Mouse (Mus musculus) hindbrain, embryonic 15.5 days (tissue): ENCODE data around the gene Ptprr. TPM values are rescaled to one million over a fixed set of nuclear protein-coding genes. Genes with fewer than 3 reads are reported as not detected.
A peak's percentile ranks its signal among the peaks of the same experiment; 100 is the strongest.

ENCODE experiments used
- ATAC-seq: fragments of 200-750 bp; cut with Nextera tagmentation; 2 replicates; pipeline ENCODE4 v1.8.0; 2017; ENCODE audit warnings: low read depth, moderate number of reproducible peaks, moderate TSS enrichment; ENCODE audit not compliant: low FRiP score
- H3K27ac ChIP-seq: fragments of 300-500 bp; sonication (generic); replicated peaks from 2 replicates; pipeline ENCODE4 v1.5.1; 2015; ENCODE audit warnings: mild to moderate bottlenecking, inconsistent platforms
- H3K27me3 ChIP-seq: fragments of 300-500 bp; sonication (generic); 2 replicates; pipeline ENCODE4 v1.6.1; 2015; ENCODE audit warnings: control low read depth, inconsistent platforms
- H3K36me3 ChIP-seq: fragments of 300-500 bp; sonication (generic); 2 replicates; pipeline ENCODE4 v1.6.1; 2015; ENCODE audit warnings: control low read depth, inconsistent platforms
- H3K4me1 ChIP-seq: fragments of 300-500 bp; sonication (generic); replicated peaks from 2 replicates; pipeline ENCODE4 v1.6.1; 2015; ENCODE audit warnings: control low read depth, inconsistent platforms
- H3K4me2 ChIP-seq: fragments of 300-500 bp; sonication (generic); 2 replicates; pipeline ENCODE4 v1.6.1; 2015; ENCODE audit warnings: moderate library complexity, mild to moderate bottlenecking, inconsistent platforms
- H3K4me3 ChIP-seq: fragments of 300-500 bp; sonication (generic); 2 replicates; pipeline ENCODE4 v1.5.1; 2015; ENCODE audit warnings: mild to moderate bottlenecking, inconsistent platforms
- H3K9ac ChIP-seq: fragments of 300-500 bp; sonication (generic); 2 replicates; pipeline ENCODE4 v1.6.1; 2015; ENCODE audit warnings: inconsistent platforms
- H3K9me3 ChIP-seq: fragments of 300-500 bp; sonication (generic); 2 replicates; pipeline ENCODE4 v1.6.1; 2016; ENCODE audit warnings: control low read depth, inconsistent platforms
- WGBS: fragments of 180-500 bp; shearing (Covaris S2); methylation state at CpG from one replicate; pipeline ENCODE4 v1.1.7; 2015; 5-methylcytosine and 5-hydroxymethylcytosine counted together
- polyA plus RNA-seq: library from polyadenylated mRNA; unstranded; fragments of >200 nt; fragmentation: Nextera tagmentation; extraction: Ambion mirVana; gene quantifications from 2 replicates; pipeline ENCODE4 v1.2.1, GENCODE M21; 2015

The Ptprr gene
- 20.4 and 22.0 TPM in 2 replicates for polyA plus RNA-seq

GRCm38 (mm10) chr10:116017845-116018479 is at the start of gene Ptprr:
Ptprr (plus strand) TSS chr10:116018213.
- Histone ChIP-seq H3K9me3 (no peaks in the 10 kb centered on the region), H3K27me3 (no peaks in the 10 kb centered on the region), H3K27ac (peak within 1 kb of the TSS; percentile 88), H3K4me1 (0 out of 2 replicates have a peak, but pooled peaks cover 10% of the 10 kb centered on the region), H3K4me3 (peak within 1 kb of the TSS; percentile 68), H3K36me3 (no peaks in the 10 kb centered on the region), H3K4me2 (peak within 1 kb of the TSS; percentile 69), H3K9ac (peak within 1 kb of the TSS; percentile 73)
- ATAC-seq: peak; percentile 98
- under 1% methylated on average over 19 of the region's 19 CpGs for whole genome bisulfite sequencing

DNA sequence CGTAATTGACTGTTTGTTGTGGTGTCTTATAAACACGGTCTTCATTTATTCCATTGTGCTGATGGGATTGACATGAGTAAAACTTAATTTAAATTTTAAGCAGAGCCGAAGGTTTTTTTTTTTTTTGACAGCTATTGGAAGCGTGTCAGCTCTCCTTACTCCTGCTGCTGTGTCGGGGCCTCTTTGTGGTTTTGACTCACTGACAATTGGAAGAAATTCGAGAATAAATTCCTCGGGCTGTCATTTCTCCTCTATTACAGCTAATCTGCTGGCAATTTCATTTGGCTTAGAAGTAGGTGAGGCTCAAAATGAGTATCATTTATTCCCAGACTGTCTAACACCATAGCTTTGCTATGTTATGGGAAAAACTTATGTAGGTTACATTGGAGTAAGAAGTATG is 41.7 kb upstream of the Ptprr start:
- Histone ChIP-seq H3K4me3 (no peak overlapping the region), H3K4me1 (no peaks in the 10 kb centered on the region)

GRCm38 (mm10) chr10:115978992-115979391 is 39.0 kb upstream of the Ptprr start:
- Histone ChIP-seq H3K27ac (no peak overlapping the region), H3K4me2 (no peak overlapping the region), H3K4me3 (no peak overlapping the region), H3K9ac (no peak overlapping the region), H3K4me1 (no peaks in the 10 kb centered on the region), H3K9me3 (no peaks in the 10 kb centered on the region), H3K36me3 (no peaks in the 10 kb centered on the region), H3K27me3 (no peaks in the 10 kb centered on the region)
- ATAC-seq: no peak
- 74% methylated on average over 7 of the region's 7 CpGs for WGBS

More for the DNA sequence above, 41.7 kb upstream of the Ptprr start:
- H3K4me2 ChIP-seq: no peak overlapping the region
- H3K9ac ChIP-seq: no peak overlapping the region
- no peaks in the 10 kb centered on the region for H3K36me3 ChIP-seq
- no peaks in the 10 kb centered on the region for H3K27me3 ChIP-seq
- no peaks in the 10 kb centered on the region for H3K9me3 ChIP-seq
- 59% methylated on average over 7 of the region's 7 CpGs for WGBS
- H3K27ac ChIP-seq: no peak overlapping the region
- ATAC-seq: no peak

- no peaks in the 10 kb centered on the region for H3K4me1 ChIP-seq
- H3K27ac ChIP-seq: no peak overlapping the region
- no peaks in the 10 kb centered on the region for H3K9me3 ChIP-seq
- WGBS: 93% methylated on average over 2 of the region's 2 CpGs
- ATAC-seq: no peak
- no peaks in the 10 kb centered on the region for H3K36me3 ChIP-seq
- no peak overlapping the region for H3K4me3 ChIP-seq
- H3K4me2 ChIP-seq: no peak overlapping the region
- H3K27me3 ChIP-seq: no peaks in the 10 kb centered on the region
- no peak overlapping the region for H3K9ac ChIP-seq
Measured at GRCm38 (mm10) chr10:115980018-115980417, 38.0 kb upstream of the Ptprr start.

GRCm38 (mm10) chr10:115984308-115984707 is 33.7 kb upstream of the Ptprr start:
- Histone ChIP-seq H3K27me3 (no peaks in the 10 kb centered on the region), H3K4me2 (no peak overlapping the region), H3K9ac (no peak overlapping the region), H3K4me3 (no peak overlapping the region), H3K4me1 (no peaks in the 10 kb centered on the region), H3K27ac (no peak overlapping the region), H3K36me3 (no peaks in the 10 kb centered on the region), H3K9me3 (no peaks in the 10 kb centered on the region)
- WGBS: 56% methylated on average over 6 of the region's 6 CpGs
- ATAC-seq: no peak

DNA sequence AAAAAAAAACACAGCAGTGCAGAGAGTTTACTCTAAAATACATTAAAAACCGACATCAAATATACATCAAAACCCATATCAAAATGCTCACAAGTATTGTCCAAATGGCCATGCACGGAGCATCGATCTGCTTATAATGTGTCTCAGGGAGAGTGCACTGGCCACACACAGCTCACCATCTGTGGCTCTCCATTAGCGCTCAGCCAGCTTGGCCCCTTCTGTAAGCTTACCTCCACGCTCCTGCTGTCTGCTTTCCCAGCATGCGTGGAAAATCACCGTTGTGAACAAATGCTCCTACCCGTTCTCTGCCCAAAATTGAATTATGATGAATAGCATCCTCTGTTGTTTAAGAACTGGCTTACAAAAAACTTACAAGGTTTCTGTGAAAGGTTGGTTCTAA is 16.2 kb upstream of the Ptprr start:
- no peaks in the 10 kb centered on the region; the same call in 1 of the 2 replicates for H3K4me1 ChIP-seq
- no peaks in the 10 kb centered on the region for H3K9me3 ChIP-seq
- no peak for ATAC-seq
- H3K36me3 ChIP-seq: no peaks in the 10 kb centered on the region
- WGBS: 39% methylated on average over 8 of the region's 8 CpGs
- no peaks in the 10 kb centered on the region for H3K27me3 ChIP-seq
- no peak overlapping the region for H3K4me3 ChIP-seq
- no peak overlapping the region for H3K4me2 ChIP-seq
- H3K9ac ChIP-seq: no peak overlapping the region
- no peak overlapping the region for H3K27ac ChIP-seq

- 50% methylated on average over 6 of the region's 6 CpGs for WGBS
- no peak overlapping the region for H3K27ac ChIP-seq
- H3K4me3 ChIP-seq: no peak overlapping the region
- ATAC-seq: no peak
- H3K36me3 ChIP-seq: no peaks in the 10 kb centered on the region
- no peak overlapping the region; the same call in 1 of the 2 replicates for H3K4me2 ChIP-seq
- H3K27me3 ChIP-seq: no peaks in the 10 kb centered on the region
- H3K9me3 ChIP-seq: no peaks in the 10 kb centered on the region
- H3K9ac ChIP-seq: no peak overlapping the region
- no peaks in the 10 kb centered on the region; the same call in 1 of the 2 replicates for H3K4me1 ChIP-seq
Measured at GRCm38 (mm10) chr10:116006675-116007074, 11.3 kb upstream of the Ptprr start.

- no peaks in the 10 kb centered on the region for H3K9me3 ChIP-seq
- H3K36me3 ChIP-seq: no peaks in the 10 kb centered on the region
- peak; percentile 81 for ATAC-seq
- WGBS: 2% methylated on average over 17 of the region's 17 CpGs
- peak overlapping the region; percentile 68 for H3K4me3 ChIP-seq
- H3K27me3 ChIP-seq: no peaks in the 10 kb centered on the region
- H3K9ac ChIP-seq: peak overlapping the region; percentile 73
- H3K4me2 ChIP-seq: peak overlapping the region; percentile 69
- H3K4me1 ChIP-seq: 0 out of 2 replicates have a peak, but pooled peaks cover 10% of the 10 kb centered on the region
- peak overlapping the region; percentile 88 for H3K27ac ChIP-seq
Measured at GRCm38 (mm10) chr10:116018480-116018891, 473 bp downstream of the Ptprr start.

GRCm38 (mm10) chr10:116019086-116019860 is 1.3 kb downstream of the Ptprr start:
- peak overlapping the region; percentile 73 for H3K9ac ChIP-seq
- 4% methylated on average over 20 of the region's 20 CpGs for WGBS

GRCm38 (mm10) chr10:116021081-116021480 is 3.1 kb downstream of the Ptprr start:
- no peak for ATAC-seq
- WGBS: 49% methylated on average over 3 of the region's 3 CpGs
- H3K9me3 ChIP-seq: 0 out of 2 replicates have a peak, but pooled peaks cover 5% of the 10 kb centered on the region
- no peaks in the 10 kb centered on the region for H3K27me3 ChIP-seq
- no peak overlapping the region for H3K4me3 ChIP-seq
- H3K4me2 ChIP-seq: peak overlapping the region; percentile 2; the same call in 1 of the 2 replicates
- H3K27ac ChIP-seq: no peak overlapping the region
- 0 out of 2 replicates have a peak, but pooled peaks cover 10% of the 10 kb centered on the region for H3K4me1 ChIP-seq
- no peak overlapping the region for H3K9ac ChIP-seq
- H3K36me3 ChIP-seq: 0 out of 2 replicates have a peak, but pooled peaks cover 4% of the 10 kb centered on the region

More at GRCm38 (mm10) chr10:116019086-116019860, 1.3 kb downstream of the Ptprr start:
- Histone ChIP-seq H3K9me3 (0 out of 2 replicates have a peak, but pooled peaks cover 5% of the 10 kb centered on the region), H3K27ac (peak overlapping the region; percentile 88), H3K36me3 (0 out of 2 replicates have a peak, but pooled peaks cover 4% of the 10 kb centered on the region), H3K4me2 (peak overlapping the region; percentile 69), H3K4me1 (0 out of 2 replicates have a peak, but pooled peaks cover 10% of the 10 kb centered on the region), H3K4me3 (peak overlapping the region; percentile 68), H3K27me3 (no peaks in the 10 kb centered on the region)
- peak; percentile 27; the same call in 1 of the 2 replicates for ATAC-seq

DNA sequence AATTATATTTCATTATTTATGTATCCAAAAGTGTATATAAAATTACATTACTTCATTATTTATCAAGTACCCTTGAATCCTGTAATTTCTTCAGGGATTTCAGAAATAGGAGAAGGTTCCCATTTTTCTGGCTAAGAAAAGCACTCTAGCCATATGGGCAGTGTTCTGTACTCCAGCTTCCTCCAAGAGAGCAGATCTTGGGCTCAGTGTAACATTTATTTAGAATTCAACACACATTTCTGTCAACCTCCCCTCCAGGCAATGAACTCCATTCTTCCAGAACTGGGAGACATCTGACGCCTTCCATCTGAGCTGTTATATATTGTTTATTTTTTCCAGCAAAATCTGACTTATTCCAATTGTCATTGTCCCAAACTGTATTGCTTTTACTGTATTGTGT is 20.1 kb downstream of the Ptprr start:
- H3K36me3 ChIP-seq: no peaks in the 10 kb centered on the region
- no peak for ATAC-seq
- no peak overlapping the region for H3K4me3 ChIP-seq
- no peaks in the 10 kb centered on the region for H3K4me1 ChIP-seq
- H3K27me3 ChIP-seq: no peaks in the 10 kb centered on the region
- 84% methylated on average over 1 of the region's 1 CpGs for WGBS
- no peak overlapping the region for H3K27ac ChIP-seq
- H3K9ac ChIP-seq: no peak overlapping the region
- H3K9me3 ChIP-seq: peaks cover 4% of the 10 kb centered on the region; the same call in 1 of the 2 replicates
- no peak overlapping the region for H3K4me2 ChIP-seq

DNA sequence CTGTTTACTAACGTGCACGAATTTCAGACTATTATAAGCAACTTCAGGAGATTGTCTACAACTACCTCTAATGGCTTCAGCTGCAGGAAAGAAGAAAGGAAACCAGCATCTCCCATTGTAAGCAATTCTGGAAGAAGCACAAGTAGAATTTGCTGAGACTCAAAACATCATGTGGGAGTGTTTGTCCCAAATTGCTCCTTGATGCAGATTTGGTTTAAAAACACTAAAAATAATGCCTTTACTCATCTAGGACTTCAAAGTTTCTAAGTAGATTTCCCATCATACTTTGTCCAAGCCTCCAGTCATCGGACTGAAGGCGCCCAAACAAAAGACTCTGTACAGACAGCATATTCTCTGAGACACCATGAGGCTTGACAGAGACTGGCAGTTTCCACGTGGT is 57.9 kb downstream of the Ptprr start:
- no peak overlapping the region for H3K4me2 ChIP-seq
- H3K36me3 ChIP-seq: no peaks in the 10 kb centered on the region
- no peak overlapping the region for H3K27ac ChIP-seq
- 87% methylated on average over 5 of the region's 5 CpGs for WGBS
- no peak overlapping the region for H3K4me3 ChIP-seq
- H3K4me1 ChIP-seq: peaks cover 12% of the 10 kb centered on the region; the same call in 1 of the 2 replicates
- no peaks in the 10 kb centered on the region for H3K9me3 ChIP-seq
- no peak overlapping the region for H3K9ac ChIP-seq
- H3K27me3 ChIP-seq: no peaks in the 10 kb centered on the region
- no peak for ATAC-seq
